Mouse (Mus musculus) forebrain, embryonic 10.5 days (tissue): ENCODE measurements at regions not wholly inside any gene's neighbourhood (a gene's known extent, or its start where the extent isn't known, plus 50 kb on each side); places are given as distances from the start of the nearest gene placed in this dataset.

ENCODE experiments used
- DNase-seq: peaks from one replicate; pipeline ENCODE4 v3.0.0-alpha.2; 2017; ENCODE audit warnings: low spot score; ENCODE audit errors: extremely low spot score
- H3K27ac ChIP-seq: fragments of 300-500 bp; sonication (generic); 2 replicates; pipeline ENCODE4 v1.5.1; 2016; ENCODE audit warnings: mild to moderate bottlenecking
- H3K27me3 ChIP-seq: fragments of 300-500 bp; sonication (generic); 2 replicates; pipeline ENCODE4 v1.6.1; 2016; ENCODE audit warnings: mild to moderate bottlenecking; ENCODE audit not compliant: poor library complexity, severe bottlenecking
- H3K36me3 ChIP-seq: fragments of 300-500 bp; sonication (generic); replicated peaks from 2 replicates; pipeline ENCODE4 v1.6.1; 2016; ENCODE audit warnings: mild to moderate bottlenecking, moderate library complexity
- H3K4me1 ChIP-seq: fragments of 300-500 bp; sonication (generic); 2 replicates; pipeline ENCODE4 v1.6.1; 2016
- H3K4me3 ChIP-seq: fragments of 300-500 bp; sonication (generic); 2 replicates; pipeline ENCODE4 v1.5.1; 2016; ENCODE audit warnings: mild to moderate bottlenecking, moderate library complexity
- H3K9me3 ChIP-seq: fragments of 300-500 bp; sonication (generic); 2 replicates; pipeline ENCODE4 v1.6.1; 2016; ENCODE audit warnings: mild to moderate bottlenecking, moderate library complexity
- WGBS: fragments of 180-500 bp; shearing (Covaris S2); methylation state at CpG from one replicate; pipeline ENCODE4 v1.1.7; 2016; 5-methylcytosine and 5-hydroxymethylcytosine counted together

GRCm38 (mm10) chr10:111580401-111581100 is 74.5 kb downstream of the Phlda1 start:
- no peak for DNase-seq
- H3K36me3 ChIP-seq, result no peaks in the 10 kb centered on the region
- 82% methylated on average over 11 of the region's 11 CpGs for WGBS
- H3K9me3 ChIP-seq, result no peaks in the 10 kb centered on the region
- no peak overlapping the region for H3K4me3 ChIP-seq
- H3K4me1 ChIP-seq, result peaks cover 7% of the 10 kb centered on the region; the same call in 1 of the 2 replicates
- H3K27me3 ChIP-seq, result no peaks in the 10 kb centered on the region
- H3K27ac ChIP-seq, result no peak overlapping the region

- Histone ChIP-seq H3K27ac (no peak overlapping the region), H3K27me3 (no peaks in the 10 kb centered on the region), H3K4me3 (no peak overlapping the region), H3K9me3 (no peaks in the 10 kb centered on the region), H3K36me3 (no peaks in the 10 kb centered on the region), H3K4me1 (peaks cover 7% of the 10 kb centered on the region; the same call in 1 of the 2 replicates)
- DNase-seq, result no peak
- WGBS, result 90% methylated on average over 3 of the region's 3 CpGs
Observed at GRCm38 (mm10) chr10:111581847-111582246, 75.8 kb downstream of the Phlda1 start.

GRCm38 (mm10) chr10:111582321-111583123 is 76.4 kb downstream of the Phlda1 start:
- DNase-seq, result no peak
- 91% methylated on average over 14 of the region's 14 CpGs for WGBS

GRCm38 (mm10) chr10:111583124-111583743 is 77.1 kb downstream of the Phlda1 start:
- no peak for DNase-seq
- H3K27me3 ChIP-seq, result no peaks in the 10 kb centered on the region
- no peak overlapping the region for H3K4me3 ChIP-seq
- H3K9me3 ChIP-seq, result no peaks in the 10 kb centered on the region
- H3K36me3 ChIP-seq, result no peaks in the 10 kb centered on the region
- no peak overlapping the region for H3K27ac ChIP-seq
- H3K4me1 ChIP-seq, result peaks cover 12% of the 10 kb centered on the region
- 95% methylated on average over 20 of the region's 20 CpGs for WGBS

More at GRCm38 (mm10) chr10:111582321-111583123, 76.4 kb downstream of the Phlda1 start:
- H3K4me3 ChIP-seq, result no peak overlapping the region
- peaks cover 7% of the 10 kb centered on the region; the same call in 1 of the 2 replicates for H3K4me1 ChIP-seq
- no peaks in the 10 kb centered on the region for H3K9me3 ChIP-seq
- no peaks in the 10 kb centered on the region for H3K27me3 ChIP-seq
- H3K36me3 ChIP-seq, result no peaks in the 10 kb centered on the region
- H3K27ac ChIP-seq, result no peak overlapping the region

- Histone ChIP-seq H3K4me3 (no peak overlapping the region), H3K27ac (no peak overlapping the region), H3K4me1 (peaks cover 16% of the 10 kb centered on the region), H3K27me3 (no peaks in the 10 kb centered on the region), H3K9me3 (no peaks in the 10 kb centered on the region), H3K36me3 (no peaks in the 10 kb centered on the region)
- no peak for DNase-seq
- 93% methylated on average over 5 of the region's 5 CpGs for WGBS
Observed at GRCm38 (mm10) chr10:111583744-111584152, 77.7 kb downstream of the Phlda1 start.

- H3K9me3 ChIP-seq, result no peaks in the 10 kb centered on the region; the same call in 1 of the 2 replicates
- no peak for DNase-seq
- WGBS, result 39% methylated on average over 4 of the region's 4 CpGs
Observed at GRCm38 (mm10) chr10:111587891-111588611, 82.0 kb downstream of the Phlda1 start.

GRCm38 (mm10) chr10:111589186-111589585 is 83.1 kb downstream of the Phlda1 start:
- H3K27ac ChIP-seq, result no peak overlapping the region
- H3K36me3 ChIP-seq, result no peaks in the 10 kb centered on the region
- no peaks in the 10 kb centered on the region for H3K27me3 ChIP-seq
- no peak for DNase-seq
- H3K9me3 ChIP-seq, result no peaks in the 10 kb centered on the region; the same call in 1 of the 2 replicates
- peaks cover 9% of the 10 kb centered on the region for H3K4me1 ChIP-seq
- H3K4me3 ChIP-seq, result no peak overlapping the region
- 61% methylated on average over 3 of the region's 3 CpGs for whole genome bisulfite sequencing

More at GRCm38 (mm10) chr10:111587891-111588611, 82.0 kb downstream of the Phlda1 start:
- peaks cover 9% of the 10 kb centered on the region for H3K4me1 ChIP-seq
- no peaks in the 10 kb centered on the region for H3K36me3 ChIP-seq
- H3K4me3 ChIP-seq, result no peak overlapping the region
- H3K27ac ChIP-seq, result no peak overlapping the region
- H3K27me3 ChIP-seq, result no peaks in the 10 kb centered on the region

- WGBS, result 56% methylated on average over 2 of the region's 2 CpGs
- Histone ChIP-seq H3K27ac (no peak overlapping the region), H3K27me3 (no peaks in the 10 kb centered on the region), H3K9me3 (peaks cover 4% of the 10 kb centered on the region; the same call in 1 of the 2 replicates), H3K4me1 (peaks cover 18% of the 10 kb centered on the region), H3K36me3 (no peaks in the 10 kb centered on the region), H3K4me3 (no peak overlapping the region)
- no peak for DNase-seq
Observed at GRCm38 (mm10) chr10:111592416-111593149, 86.5 kb downstream of the Phlda1 start.

GRCm38 (mm10) chr10:111593280-111593679 is 87.2 kb downstream of the Phlda1 start:
- WGBS, result 92% methylated on average over 2 of the region's 2 CpGs

GRCm38 (mm10) chr10:111594171-111594570 is 88.1 kb downstream of the Phlda1 start:
- H3K27me3 ChIP-seq, result no peaks in the 10 kb centered on the region
- no peak overlapping the region for H3K27ac ChIP-seq
- H3K4me3 ChIP-seq, result no peak overlapping the region
- no peak for DNase-seq
- peaks cover 9% of the 10 kb centered on the region for H3K4me1 ChIP-seq
- H3K36me3 ChIP-seq, result no peaks in the 10 kb centered on the region
- 92% methylated on average over 11 of the region's 11 CpGs for WGBS
- H3K9me3 ChIP-seq, result peaks cover 4% of the 10 kb centered on the region; the same call in 1 of the 2 replicates

More at GRCm38 (mm10) chr10:111593280-111593679, 87.2 kb downstream of the Phlda1 start:
- Histone ChIP-seq H3K4me1 (peaks cover 13% of the 10 kb centered on the region), H3K9me3 (peaks cover 4% of the 10 kb centered on the region; the same call in 1 of the 2 replicates), H3K36me3 (no peaks in the 10 kb centered on the region), H3K27me3 (no peaks in the 10 kb centered on the region), H3K27ac (no peak overlapping the region), H3K4me3 (no peak overlapping the region)
- DNase-seq, result no peak

GRCm38 (mm10) chr10:111594651-111595050 is 88.6 kb downstream of the Phlda1 start:
- DNase-seq, result no peak
- 86% methylated on average over 10 of the region's 10 CpGs for WGBS
- H3K36me3 ChIP-seq, result no peaks in the 10 kb centered on the region
- H3K4me1 ChIP-seq, result peaks cover 12% of the 10 kb centered on the region
- H3K27me3 ChIP-seq, result no peaks in the 10 kb centered on the region
- H3K4me3 ChIP-seq, result peak overlapping the region; percentile 9; the same call in 1 of the 2 replicates
- H3K27ac ChIP-seq, result 0 out of 2 replicates have a peak overlapping the region, but pooled peaks have one; percentile 33
- H3K9me3 ChIP-seq, result peaks cover 4% of the 10 kb centered on the region; the same call in 1 of the 2 replicates
